Mouse (Mus musculus) CD4-positive, CD25-positive, alpha-beta regulatory T cell, adult 4 months (primary cell): ENCODE measurements at regions not wholly inside any gene's neighbourhood (a gene's known extent, or its start where the extent isn't known, plus 50 kb on each side); places are given as distances from the start of the nearest gene placed in this dataset.

Source experiments
- ATAC-seq: one replicate; pipeline ENCODE4 v1.8.0; 2017

- ATAC-seq: no peak
Measured at GRCm38 (mm10) chr9:61756801-61757342, 157.5 kb downstream of the Rplp1 start.

DNA sequence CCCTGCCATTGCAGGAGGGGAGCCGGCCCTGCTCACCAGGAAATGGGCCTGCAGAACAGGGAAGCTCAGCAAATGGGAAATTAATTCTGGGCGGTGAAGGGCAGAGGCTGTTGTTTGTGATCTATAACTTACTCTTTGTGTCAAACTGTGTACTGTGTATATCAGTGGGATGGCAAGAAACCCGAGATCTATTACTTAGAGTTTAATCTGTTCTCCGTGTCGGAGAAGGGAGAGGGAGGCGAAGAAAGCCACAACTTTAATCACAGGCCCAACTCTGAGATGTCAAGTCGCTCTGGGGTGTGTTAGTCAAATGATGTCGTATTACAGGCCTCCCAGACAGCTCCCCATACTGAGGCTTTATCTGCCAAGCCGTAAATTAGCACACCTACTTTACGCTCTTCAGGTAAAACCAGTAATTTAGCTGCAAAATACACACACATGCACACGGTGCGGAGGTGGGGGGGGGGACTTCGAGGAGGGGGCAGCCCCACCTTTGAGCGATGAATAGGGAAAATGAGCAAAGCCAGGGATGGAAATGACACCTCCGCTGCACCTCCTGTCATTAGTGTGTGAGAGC is 158.0 kb downstream of the Rplp1 start:
- no peak for ATAC-seq

DNA sequence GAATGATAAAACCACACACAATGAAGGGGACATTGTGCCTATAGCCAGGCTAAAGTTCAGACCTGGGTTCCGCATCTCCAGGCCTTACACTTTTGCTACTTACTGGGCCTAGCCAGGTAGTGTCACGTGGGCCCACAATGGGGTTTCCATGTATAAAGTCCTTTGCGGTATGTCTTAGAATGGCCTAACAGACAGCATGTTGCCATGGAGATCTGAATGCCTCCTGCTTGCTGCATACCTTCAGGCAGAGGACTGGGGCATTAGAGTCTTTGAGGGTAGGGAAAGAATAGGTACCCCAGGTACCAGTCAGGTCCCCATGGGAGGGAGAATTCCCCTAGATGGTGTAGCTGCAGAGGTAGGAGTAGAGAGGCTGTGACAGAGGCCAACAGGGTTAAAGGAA is 159.0 kb downstream of the Rplp1 start:
- peak; percentile 32 for ATAC-seq

DNA sequence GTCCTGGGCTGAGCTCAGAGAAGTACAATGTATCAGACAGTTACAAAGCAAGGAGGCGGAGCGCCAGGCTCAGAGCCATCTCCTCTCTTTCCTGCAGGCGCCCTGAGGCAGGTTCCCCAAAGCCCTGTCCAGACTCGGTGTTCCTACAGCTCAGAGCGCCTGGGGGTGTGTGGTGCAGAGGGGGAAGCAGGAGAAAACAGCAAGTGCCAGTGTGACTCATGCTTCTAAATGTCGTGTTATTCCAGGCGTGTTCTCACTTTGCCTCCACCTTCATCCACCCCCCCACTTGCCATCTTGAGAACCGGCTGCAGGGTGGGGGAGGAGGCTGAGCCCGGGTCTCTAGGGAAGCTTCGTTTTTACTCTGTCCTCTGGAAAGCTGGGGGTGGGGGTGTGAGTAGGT is 160.5 kb downstream of the Rplp1 start:
- peak; percentile 56 for ATAC-seq

DNA sequence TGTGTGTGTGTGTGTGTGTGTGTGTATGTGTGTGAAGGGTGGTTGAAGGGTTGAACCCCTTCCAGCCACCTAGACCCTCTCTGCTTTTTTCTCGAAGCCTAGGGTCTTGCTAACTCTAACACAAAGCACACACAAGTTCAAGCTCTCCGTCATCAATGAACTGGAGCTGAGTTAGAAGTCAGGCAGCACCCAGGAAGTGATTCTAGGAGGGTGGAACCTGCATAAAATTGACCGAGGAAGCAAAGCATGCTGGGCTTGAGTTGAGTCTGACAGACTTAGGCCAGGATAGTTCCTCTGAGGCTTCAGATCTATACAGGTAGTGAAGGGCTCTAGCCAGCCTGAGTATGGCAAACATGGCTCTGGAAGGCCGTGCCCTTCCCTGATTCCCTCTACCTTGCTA is 165.1 kb downstream of the Rplp1 start:
- peak; percentile 69 for ATAC-seq

DNA sequence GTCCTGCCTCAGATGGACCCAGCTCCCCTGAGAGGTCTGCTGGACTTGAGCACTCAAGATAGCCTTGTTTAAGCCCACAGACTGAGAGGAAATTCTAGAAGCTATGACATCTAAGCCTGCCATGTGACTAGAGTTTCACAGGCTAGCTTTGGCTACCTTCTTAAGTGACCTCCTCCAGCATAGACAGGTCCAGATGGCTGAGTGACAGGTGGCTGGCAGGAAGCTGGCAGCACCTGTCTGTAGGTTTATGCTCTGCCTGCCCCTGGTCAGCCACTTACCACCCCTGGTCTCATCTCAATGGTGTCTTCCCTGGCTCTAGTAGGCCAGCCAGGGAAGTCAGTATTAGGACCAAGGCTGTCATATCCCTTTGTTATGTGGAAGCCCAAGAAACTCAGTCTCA is 165.9 kb downstream of the Rplp1 start:
- ATAC-seq: no peak

DNA sequence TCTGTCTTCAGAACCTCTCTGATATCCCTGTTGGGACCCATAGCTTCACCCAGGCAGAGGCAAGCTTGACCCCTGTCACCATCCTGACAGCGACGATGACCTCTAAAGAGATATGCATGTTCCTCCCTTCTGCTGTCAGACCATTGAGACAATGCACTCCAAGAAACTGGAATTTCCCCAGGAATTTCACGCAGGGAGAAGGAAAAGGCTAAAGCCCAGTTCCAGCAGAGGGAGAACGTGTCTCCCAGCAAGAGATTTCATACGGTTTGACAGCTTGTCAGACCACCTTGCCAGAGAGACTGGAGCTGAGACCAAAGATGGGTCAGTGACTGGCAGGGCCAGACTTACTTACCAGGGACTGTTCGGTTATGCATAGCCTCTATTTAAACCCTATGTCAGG is 167.9 kb downstream of the Rplp1 start:
- no peak for ATAC-seq

DNA sequence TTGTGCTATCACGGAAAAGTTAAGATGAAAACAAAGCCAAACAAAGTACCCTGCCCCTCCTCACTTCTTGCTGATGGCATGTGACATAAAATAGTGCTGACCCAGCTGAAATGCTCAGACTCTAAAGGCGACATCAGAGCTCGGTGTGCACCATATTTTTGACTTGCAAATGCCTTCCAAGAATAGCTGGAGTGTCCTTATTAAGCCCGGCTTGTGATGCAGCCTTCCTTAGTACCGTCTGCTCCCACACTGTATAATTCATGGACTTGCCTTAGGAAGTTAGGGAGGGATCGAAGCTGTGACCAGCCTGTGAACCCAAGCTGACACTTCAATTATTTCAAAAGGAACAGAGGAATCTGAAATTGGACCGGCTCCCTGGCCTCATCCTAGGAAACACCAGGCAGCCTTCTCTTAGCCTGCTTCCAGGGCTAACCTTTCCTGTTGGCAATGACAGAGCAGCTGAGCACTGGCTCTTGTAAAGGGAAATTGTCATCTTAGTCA is 169.0 kb downstream of the Rplp1 start:
- no peak for ATAC-seq

- ATAC-seq: no peak
Measured at GRCm38 (mm10) chr9:61733540-61733939, 180.8 kb downstream of the Rplp1 start.

GRCm38 (mm10) chr9:61732747-61733146 is 181.6 kb downstream of the Rplp1 start:
- ATAC-seq: no peak

DNA sequence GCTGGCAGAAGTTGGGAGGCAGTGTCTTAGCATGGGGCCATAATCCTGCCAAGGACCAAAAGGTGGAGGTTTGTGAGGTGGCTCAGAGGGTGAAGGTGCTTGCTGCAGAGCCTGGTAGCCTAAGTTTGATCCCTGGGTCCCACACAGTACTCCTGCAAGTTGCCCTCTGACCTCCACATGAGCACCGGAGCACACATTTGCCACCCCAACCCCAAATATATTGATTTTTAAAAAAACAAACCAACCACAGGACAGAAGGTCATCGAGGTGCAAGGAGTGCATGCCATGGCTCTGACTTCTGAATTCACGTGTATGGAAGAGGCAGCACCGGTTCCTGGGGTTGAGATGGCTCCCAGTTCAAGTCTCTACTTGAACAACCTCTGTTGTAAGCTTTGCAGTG is 186.2 kb downstream of the Rplp1 start:
- no peak for ATAC-seq

DNA sequence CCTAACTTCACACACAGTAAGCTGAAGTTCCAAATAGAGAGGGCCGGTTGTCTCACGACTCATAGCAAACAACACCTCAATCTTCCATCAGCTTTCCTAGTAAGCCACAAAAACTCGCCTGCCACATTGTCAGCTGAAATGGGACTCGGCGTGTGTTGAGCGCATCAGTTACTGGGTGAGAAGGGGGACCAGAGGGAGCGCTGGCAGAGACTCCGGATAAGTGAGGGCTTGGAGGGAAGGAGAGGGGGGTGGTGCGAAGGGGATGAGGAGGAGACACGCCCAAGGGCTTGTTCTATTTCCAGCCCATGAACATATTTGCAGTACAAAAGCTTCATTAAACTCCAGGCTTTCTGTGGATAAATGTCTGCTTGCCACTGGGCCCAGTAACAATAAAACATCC is 186.7 kb downstream of the Rplp1 start:
- ATAC-seq: no peak

DNA sequence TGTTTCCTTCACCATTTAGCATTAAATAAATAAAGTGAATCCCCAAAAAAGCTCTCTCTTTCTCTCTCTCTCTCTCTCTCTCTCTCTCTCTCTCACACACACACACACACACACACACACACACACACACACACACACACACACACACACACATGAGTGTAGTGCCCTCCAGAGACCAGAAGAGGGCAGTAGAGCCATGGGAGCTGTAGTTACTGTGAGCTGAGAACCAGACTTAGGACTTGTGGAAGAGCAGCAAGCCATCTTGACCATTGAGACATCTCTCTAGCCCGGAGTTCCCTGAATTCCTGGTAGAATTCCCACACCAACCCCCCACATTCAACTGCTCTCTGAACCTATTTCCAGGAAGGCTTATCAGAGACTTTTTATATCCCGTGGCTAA is 190.3 kb downstream of the Rplp1 start:
- ATAC-seq: no peak

GRCm38 (mm10) chr9:61723021-61723581 is 191.2 kb downstream of the Rplp1 start:
- no peak for ATAC-seq

DNA sequence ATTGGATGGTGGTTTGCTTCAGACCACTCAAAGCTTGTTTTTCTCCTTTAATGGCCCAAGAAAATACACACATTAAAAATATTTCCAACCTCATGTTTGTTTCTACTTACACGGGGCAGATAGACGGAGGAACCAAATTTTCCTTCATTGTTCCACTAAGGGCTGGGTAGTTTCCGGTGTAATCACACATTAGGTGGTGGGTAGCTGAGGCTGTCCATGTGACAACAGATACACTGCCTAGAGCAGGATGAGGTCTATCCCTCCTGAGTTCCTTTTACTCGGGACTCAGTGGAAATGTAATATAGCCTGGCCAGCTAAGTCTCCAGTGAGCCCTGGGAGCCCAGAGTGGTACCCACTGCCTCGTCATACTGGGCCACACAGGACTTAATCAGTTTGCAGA is 192.5 kb downstream of the Rplp1 start:
- peak; percentile 51 for ATAC-seq

- no peak for ATAC-seq
Measured at GRCm38 (mm10) chr9:61721071-61721470, 193.3 kb downstream of the Rplp1 start.

GRCm38 (mm10) chr9:61720206-61720605 is 194.1 kb downstream of the Rplp1 start:
- peak; percentile 57 for ATAC-seq

DNA sequence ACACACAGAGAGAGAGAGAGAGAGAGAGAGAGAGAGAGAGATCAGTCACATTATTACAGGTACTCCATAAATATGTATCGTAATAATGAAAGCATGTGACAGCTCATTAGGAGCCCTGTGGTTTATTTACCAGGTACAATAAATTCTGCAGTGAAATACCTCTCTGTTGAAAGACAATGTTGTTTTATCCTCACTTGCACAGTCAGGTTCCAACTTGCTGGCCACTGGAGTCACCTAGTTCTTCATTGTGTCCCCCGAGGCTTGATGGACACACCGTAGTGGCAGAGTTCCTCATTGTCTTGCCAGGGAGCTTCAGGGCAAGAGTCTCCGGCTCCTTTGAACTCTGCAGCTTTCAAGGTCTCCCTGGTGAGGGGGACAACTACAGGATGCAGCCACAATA is 197.6 kb downstream of the Rplp1 start:
- ATAC-seq: no peak

DNA sequence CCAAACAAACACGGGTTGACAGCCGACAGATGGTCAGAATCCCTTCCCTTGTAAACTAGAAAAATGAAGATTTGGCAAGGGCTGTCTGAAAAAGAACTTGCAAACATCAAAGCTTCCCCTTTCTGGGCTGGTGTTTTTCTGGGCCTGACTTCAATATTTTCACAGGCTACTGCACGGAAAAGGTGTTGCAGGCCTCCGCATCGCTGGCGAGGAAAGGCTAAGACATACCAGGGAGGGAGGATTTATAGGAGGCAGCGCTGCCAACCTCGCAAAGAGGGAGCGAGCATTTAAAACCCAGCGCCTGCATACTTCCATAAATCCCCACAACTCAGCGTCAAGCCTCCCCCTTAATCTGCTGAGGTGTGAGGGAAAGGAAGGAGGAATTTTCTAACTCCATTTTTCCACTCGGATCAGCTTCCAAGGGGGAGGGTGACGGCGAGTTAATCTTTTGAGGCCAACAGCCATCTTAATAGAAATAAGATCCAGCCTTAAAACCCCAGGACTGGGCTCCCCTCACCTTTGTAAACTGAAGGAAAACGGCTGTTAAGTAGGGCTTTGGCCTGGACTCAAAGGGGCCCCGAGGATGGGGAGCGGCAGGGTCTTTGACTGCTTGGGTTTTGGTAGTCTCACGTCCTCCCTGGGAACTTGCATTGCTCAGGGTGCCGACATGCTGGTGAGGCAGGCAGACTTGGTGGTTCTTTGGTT is 199.9 kb downstream of the Rplp1 start:
- no peak for ATAC-seq

DNA sequence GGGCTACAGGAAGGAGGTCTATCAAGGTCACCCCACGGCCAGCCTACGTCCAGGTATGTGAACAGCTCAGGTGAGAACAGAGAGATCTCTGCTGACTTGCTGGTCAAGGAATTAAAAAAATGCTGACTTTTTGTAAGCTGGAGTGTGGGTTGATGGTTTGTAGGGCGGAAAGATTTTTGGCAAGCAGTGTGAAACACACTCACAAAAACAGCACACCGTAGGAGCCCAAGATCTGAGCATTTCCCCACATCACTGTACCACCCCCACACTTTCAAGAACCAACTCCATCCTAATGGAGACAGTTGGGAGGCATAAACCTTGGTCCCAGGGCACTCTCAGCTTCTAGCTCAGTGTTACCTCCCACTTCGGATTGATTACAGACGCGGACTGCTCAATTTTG is 200.5 kb downstream of the Rplp1 start:
- ATAC-seq: no peak

GRCm38 (mm10) chr9:61711296-61711695 is 203.0 kb downstream of the Rplp1 start:
- no peak for ATAC-seq

- ATAC-seq: peak; percentile 94
Measured at GRCm38 (mm10) chr9:61707875-61708274, 206.5 kb downstream of the Rplp1 start.

DNA sequence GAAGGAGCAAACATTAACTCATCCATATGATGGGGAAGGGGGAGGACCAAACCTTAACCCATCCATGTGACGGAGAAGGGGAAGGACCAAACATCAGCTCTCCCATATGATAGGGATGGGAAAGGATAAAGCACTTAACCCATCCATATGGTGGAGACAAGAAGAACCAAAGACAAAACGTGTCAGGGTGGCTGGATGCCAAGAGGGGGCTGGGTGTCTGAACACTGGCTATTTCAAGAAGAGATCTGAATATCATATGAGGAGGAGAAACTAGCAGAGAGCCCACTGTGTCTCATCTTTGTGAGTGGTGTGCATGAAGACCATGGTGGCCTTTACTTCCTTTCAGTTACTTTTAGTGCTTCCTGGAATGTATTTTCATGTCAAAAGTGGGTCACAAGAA is 207.0 kb downstream of the Rplp1 start:
- no peak for ATAC-seq

DNA sequence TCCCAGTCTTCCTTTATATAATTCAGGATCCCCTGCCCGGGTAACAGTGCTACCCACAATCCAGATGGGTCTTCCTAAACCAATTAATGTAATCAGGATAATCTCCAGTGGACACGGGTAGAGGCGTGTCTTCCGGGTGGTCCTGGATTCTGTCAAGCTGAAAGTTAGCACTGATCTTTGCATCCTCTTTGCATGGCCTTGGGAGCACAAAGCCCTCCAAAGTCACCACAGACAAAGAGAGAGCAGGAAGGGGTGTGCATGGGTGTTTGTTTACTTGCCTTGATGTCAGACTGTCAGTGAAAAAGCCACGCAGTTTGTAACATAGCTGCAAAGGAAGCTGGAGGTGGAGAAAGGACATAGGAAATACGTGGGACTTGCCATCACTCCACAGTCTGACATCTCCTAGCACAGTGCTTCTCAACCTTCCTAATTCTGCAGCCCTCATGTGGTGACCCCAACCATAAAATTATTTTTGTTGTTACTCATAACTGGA is 208.0 kb downstream of the Rplp1 start:
- ATAC-seq: no peak
